Mouse (Mus musculus) lung, postnatal 4 days (tissue): ENCODE results near the gene Mycbpap.

ENCODE experiments used
- DNase-seq, 2 experiments: peaks; one replicate each; pipeline ENCODE4 v3.0.0; 2021

Mycbpap gene

DNA sequence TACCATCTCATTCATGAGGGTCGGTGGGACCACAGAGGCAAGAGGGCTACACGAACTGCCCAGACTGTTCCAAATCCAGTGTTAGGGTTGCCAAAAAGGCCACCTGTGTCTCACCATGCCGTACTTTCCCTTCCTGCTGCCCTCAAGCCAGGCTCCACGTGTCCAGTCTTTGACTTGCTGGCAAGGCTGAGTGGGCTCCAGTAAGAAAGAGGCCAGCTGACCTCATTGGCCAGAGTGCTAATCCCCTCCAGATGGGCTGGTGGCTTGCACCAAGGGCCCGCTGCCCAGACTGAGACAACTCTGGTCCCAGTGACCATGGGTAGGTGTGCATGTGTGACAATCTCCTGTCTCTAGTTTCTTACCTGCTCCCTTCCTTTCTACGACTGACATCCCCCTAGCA is 43.9 kb downstream of the Mycbpap start:
- DNase-seq: no peak

DNA sequence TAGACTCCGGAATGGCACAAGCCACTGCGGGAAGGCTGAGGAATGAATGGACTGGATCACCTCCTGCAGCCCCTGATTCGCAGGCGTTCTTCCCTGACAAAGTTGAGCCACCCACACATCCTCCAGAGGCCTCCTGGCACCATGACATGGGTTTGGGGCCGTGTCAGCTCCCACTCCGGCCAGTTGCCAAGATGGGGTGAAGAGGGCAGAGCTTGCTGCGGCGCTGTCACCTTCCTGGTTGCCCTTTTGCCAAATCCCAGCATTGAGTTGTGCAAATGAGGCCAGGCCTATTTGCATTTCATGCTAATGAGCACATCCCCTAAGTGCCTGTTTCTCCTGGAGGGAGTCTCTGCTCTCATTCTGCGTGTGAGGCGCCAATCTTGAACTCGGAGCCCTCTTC is 45.8 kb downstream of the Mycbpap start:
- peak in 1 of 2 experiments; percentile 43 for DNase-seq

DNA sequence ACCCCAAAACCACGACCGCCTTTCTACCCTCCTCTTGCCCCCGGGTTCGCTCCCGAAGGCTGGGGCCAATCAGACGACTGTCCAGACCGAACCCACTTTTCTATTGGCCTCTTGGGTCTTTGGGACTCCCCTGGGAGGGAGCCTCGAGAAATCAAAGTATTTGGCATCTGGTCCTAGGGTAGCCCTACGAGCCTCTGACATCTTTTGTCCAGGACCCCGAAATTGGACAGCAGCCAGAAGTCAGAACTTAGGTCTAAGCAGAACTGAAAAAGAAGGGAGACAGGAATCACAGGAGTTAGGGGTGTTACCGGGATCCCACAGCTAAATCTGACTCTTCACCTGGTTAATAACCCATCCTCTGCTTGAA is 47.0 kb downstream of the Mycbpap start:
- no peak for DNase-seq

DNA sequence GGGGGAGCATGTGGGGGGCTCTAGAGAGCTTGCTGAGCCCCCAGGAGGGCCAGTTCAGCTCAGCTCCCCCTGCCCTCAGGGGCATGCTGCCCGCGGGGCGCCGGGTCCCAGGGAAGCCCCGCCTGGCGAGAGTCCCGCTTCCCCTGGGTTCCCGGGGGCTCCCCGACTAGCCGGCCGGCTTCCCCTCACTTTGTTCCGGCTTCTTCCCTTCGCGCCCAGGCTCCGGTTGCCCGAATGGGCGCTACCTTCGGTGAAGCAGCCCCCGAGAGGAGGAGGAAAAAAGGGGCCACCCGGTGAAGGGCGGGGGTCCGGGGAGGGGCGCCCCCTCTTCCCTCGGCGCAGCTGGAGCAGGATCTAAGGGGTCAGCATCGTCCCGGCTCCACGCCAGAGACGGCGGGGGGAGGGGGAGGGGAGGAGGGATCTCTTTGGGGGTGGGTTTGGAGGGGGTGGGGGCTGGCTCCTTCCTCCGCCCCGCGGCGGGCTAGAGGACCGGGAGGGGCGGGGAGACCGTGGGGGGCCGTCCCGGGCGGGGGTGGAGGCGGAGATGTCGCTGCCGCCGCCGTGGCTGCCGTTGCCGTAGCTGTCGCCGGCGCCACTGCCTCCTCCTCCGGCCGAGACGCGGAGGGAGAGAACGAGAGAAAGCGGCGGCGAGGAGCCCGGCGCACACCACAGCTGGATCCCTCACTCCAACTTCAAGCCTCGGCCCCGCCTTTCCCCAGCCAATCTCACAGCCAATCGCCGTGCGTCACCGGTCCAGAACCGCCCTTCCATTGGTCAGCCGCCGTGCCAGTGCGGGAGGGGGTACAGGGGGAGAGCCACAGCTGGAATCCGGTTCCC is 47.6 kb downstream of the Mycbpap start, which contains the start of gene Cacna1g:
Gene Cacna1g, minus strand, starts transcription at position 492 of the 837 bp plus-strand sequence.
- DNase-seq: peak; percentile 90 to 92

DNA sequence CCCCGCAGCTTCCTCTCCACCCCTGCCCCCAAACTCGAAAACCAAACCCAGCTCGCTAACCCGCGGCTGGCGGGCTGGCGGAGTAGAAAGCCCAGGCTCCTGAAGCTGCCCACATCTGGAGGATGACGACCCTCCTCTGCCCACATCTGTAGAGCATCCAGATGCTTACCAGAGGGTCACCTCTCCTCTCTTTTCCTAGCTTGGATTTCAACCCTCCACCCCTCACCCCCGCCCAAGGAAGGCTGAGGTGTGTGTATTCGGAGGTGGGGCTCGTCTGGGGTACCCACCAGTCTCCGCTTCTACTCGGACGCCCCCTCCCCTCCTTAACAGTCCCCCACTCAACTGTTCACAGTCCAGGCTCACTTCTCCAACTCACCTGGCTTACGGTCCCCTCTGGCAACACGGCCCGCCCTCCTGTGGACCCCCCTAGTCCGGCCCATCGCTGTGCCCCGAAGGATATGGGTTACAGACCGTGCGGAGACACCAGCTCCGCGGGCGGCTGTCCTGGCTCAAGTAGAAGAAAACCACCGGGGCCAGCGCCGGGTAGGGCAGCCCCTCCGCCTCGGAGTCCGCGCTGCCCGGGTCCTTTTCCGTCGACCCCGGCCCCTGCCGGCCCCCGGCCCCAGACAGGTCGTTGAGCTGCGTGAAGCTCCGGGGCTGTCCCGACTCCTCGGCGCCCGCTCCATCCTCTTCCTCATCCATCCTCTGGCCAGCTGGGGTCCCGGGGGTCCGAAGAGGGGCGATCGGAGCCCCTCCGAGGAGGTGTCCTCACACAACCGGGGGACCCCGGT is 48.4 kb downstream of the Mycbpap start:
- DNase-seq: no peak

DNA sequence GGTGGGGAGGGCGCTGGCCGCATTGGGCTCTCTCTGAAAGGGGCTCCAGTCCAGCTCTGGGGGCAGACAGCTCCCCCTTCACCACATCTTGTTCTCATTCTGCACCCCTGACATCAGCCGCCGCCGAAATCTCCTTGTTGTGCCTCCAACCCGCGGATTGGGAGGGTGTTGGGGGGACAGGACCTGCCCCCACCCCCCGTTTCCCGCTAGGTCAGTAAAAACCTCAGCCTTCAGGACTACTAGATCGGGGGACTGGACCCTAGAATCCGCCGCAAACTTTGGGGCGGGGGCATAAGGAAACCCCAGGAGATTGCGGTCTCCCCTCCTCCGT is 49.0 kb downstream of the Mycbpap start:
- no peak for DNase-seq

DNA sequence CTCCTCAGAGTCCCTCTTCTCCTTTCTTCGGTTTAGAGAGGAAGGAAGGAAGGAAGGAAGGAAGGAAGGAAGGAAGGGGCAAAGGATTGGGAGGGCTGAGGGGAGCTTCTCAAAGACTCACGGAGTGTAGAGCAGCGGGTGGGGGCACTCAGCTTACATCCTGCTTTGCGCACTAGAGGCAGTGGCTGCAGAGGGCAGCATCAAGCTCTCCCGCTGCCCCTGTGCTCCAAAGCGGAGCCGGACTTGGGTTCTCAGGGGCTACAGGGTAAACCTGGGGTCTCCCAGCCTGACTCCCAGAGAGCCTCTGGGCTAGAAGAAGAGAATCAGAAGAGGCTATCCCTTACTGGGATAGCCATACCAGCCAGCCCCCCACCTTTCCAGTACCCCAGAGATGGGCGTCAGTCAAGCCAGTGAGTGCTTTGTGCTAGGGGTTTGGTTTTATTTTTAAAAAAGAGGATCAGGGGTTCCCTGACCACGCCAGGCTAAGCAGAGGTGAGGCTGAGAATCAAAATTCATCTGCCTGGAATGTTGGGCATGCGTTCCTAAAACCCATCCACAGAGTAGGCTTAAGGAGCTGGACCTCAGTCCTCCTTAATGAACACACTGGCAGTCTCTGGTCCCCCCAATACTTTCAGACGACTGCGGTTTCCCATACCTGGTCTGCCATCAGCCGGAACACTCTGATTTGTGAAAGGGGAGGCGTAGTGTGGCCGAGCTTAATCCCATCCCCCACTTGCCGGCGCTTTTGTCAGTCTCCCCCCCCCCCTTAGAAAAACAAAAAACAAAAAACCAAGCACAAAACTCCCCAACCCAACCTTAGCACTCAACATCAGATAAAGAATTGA is 49.6 kb downstream of the Mycbpap start:
- DNase-seq: no peak

DNA sequence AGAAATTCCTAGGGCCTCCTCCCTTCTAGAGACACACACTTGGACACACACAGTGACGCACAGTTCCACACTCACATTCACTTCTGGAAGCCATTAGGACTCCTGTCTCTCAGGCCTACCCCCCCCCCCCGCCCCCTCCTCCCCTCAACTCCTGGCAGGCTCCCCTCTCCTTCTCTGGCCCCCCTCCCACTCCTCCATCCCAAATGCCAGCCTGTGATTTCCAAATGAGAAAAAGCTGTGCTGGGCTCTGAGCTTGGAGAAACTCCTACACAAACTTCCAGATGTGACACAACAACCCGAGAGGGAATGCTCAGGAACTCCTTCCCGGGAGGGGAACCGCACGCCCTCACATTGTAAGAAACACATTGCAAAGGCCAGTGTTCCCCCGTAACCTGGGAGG is 51.2 kb downstream of the Mycbpap start:
- no peak for DNase-seq

DNA sequence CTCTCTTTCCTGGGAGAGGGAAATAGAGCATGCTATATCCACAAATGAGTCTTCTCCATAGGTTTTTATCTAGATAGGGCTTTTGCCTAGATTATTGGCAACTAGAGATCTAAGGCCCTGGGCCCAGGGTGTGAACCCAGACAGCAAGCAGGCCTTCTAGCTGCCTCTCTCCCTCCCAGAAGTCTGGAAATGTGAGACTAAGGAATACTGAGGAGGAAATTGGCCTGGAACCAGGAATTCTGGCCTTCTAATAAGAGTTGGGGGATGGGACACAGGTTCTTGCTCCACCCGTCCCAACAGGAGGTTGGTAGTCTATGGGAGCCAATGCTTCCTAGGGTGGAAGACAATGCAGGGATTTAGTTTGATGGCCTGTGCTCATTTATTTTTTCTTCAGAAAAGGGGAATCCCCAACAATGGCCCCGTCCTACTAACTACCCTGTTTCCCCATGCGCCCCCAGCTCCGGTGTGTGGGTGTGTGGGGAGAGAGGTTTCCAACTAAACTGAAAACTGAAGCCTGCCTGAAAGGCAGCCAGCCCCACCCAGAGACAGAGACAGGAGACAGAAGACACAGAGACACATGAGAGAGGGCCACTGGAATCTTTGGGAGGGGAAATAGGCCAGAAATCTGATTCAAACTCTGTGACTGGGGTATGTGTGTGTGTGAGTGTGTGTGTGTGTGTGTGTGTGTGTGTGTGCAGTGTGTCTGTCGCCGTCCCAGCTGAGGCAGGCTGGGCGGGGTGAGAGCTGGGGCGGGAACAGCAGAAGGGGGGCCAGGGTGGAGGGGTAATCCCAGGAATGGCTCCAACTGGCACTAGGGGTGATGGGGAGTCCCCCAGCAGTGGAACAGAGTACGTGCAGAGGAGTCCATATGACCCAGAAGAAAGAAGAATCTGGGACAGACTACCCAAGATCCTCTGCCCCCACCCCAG is 52.1 kb downstream of the Mycbpap start:
- peak; percentile 43 to 68 for DNase-seq

DNA sequence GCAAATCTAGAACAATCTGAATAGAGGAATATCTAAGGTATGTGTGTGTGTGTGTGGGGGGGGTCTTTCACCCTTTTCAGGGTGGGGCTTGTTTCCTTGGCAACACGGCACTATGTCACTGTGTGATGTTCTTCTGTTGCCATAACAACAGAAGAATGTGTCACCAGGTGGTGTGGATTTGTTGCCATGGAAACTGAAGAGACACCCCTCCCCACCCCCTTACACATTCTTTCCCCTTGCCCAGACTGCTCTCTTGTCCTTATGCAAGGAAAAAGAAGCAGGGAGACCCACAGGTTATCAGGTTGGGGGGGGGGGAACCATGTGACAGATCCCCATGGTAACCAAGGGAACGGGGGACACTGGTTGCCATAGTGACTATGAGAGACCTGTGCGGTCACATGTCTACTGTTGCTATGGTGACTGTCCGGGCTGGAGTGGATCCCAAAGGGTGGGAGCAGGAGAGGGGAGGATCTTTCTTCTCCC is 52.9 kb downstream of the Mycbpap start:
- DNase-seq: no peak

DNA sequence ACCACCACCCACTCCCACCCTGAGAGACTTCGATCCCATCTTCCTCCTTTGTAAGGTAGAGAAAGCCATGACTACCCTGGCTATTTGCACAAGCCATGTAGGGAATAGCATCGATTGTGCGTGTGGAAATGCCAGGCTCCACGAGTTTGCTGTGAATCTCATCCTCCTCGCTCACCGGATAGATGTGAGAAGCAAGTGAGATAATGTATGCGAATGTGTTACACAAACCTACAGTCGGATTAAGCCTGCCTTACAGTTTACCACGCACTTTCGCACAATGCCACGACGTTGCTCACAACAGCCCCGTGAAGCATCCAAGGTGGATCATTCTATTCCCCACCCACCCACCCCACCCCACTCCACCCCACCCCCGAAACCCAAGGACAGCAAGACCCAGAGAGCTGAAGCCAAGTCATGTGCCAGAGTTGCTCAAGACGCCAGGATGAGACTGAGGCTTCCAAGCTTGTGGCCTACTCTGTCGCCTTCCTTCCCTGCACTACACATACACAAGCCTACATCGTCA is 55.1 kb downstream of the Mycbpap start:
- no peak for DNase-seq

DNA sequence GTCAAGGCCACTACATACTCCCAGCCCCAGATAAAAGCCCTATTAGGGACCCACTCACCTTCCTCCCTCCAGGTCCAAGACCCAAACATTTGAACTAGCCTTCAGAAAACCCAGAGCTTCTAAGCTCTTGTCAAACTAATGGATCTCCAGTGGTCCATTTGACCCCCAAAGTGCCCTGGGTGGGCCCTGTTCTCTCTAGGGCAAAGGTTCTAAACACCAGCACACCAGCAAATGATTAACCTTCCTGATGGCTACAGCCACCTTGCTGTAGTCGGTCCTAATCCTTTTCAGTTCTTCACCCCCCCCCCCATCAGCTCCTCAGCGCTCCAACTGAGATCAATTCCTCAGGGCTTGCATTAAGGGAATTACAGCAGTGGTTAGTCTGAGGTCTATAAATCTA is 57.4 kb downstream of the Mycbpap start:
- DNase-seq: no peak

DNA sequence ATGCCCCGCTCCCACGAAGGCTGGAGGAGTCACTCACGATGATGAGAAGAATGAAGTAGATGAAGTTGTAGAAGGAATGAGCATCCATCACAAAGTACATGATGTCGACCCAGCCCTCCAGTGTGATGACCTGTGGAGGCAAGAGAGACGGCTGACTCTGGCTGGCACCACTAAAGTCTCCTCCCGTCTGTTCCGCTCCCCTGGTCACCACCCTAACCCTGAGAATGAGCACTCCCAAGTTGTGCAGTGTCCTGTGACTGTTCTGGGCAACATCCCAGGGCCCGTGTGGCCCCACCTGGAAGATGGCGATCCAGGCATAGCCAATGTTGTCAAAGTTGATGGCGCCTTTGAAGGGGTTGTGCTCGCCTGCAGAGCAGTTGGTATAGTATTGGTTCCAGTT is 59.7 kb downstream of the Mycbpap start:
- no peak for DNase-seq

DNA sequence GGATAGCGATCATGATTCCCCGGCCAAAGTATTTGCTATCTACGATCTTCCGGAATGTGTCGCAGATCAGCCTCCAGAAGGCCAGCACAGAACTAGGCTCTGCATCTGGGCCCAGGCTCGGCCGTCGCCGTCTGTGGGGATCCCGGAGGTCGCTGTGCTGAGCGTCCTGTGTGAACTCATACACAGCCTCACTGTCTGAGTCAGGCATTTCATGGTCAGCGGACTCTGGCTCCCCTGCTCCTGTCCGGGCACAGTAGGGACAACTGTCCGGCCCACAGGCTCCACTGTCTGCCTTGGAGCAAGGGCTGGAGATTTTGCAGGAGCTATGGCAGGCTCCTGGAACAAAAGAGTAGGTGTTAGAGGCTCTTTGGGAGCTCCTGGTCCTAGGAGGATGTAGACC is 64.5 kb downstream of the Mycbpap start:
- no peak for DNase-seq

DNA sequence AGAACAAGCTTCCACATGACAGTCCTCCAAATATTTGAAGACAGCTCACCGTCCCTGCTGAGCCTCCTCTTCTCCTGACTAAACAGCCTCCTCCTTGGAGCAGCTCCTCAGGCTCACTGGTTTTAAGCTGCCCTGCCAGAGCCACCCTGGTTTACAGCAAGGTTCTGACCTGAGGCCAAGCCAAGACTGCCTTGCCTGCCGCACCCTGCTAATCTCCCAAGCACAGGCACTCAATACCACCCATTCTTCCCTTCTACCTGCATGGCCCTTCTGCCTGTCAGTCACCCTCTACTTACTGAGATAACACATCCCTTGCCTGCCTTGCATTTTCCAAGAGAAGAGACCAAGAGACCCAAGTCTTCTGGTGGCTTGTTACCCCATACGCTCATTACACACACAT is 65.2 kb downstream of the Mycbpap start:
- no peak for DNase-seq

DNA sequence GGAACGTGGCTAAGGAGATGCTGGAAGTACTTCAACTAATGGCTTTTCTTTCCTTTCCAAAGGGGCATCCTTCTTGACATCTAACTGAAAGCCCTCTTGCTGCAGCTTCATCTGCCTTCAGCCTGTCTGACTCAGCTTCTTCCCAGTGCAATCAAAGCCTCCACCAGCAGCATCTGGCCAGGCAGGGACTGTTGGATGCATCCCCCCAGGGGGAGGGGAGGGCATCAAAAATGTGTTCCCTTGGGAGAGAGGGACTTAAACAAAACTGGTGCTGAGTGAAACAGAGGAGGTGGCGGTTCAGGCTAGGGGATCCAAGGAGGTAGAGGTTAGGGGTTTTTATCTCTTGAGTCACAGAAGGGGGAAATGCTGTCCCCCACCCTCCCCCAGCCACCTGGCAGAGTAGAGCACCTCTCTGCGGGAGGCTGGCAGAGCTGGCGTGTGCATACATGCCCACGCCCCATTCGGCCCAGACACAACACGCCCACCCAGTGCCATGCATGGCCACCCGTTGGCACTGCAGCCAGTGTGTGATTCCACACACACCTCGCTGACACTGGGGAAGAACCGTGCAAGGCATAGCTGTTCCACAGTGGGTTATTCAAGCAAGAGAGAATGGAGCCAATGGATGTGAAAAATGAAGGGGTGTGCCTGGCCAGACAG is 66.3 kb downstream of the Mycbpap start:
- DNase-seq: no peak

DNA sequence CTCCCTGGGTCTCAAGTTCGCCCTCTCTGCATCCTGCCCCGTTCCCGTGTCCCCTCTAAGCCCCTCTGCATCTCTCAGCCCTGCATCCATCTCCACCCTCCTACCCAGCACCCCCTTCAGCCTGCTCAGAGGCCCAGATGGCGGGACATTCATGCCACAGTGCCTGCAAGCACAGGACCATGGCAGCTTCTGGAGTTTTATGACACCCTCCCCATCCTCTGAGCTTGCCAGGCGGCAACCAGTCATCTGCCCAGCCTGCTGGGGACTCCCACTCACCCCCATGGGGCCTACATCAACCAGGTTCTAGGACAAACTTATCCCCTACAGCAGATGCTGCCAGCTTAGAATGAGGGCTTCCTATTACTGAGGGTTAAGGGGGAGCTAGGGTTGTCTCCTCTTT is 66.8 kb downstream of the Mycbpap start:
- no peak for DNase-seq
